Mouse (Mus musculus): ENCODE measurements around the gene Il17a. TPM values are rescaled to one million over a fixed set of nuclear protein-coding genes. Genes with fewer than 3 reads are reported as not detected.

The Il17a gene
- not detected for polyA plus RNA-seq (2015; fragmentation: Illumina TruSeq; extraction: RNeasy Lipid Tissue Mini Kit (QIAGEN cat#74804); ENCODE audit: insufficient read depth, low read depth, low replicate concordance)

GRCm38 (mm10) chr1:20730903-20731302 lies at the start of gene Il17a:
Gene Il17a, plus strand, starts transcription at chr1:20730905.

Other genes starting within 250 kb of the Il17a start
- 3.1 TPM for gene Pkhd1, start 112.8 kb upstream of the Il17a start, polyA plus RNA-seq (2015; fragmentation: Illumina TruSeq; extraction: RNeasy Lipid Tissue Mini Kit (QIAGEN cat#74804); ENCODE audit: insufficient read depth, low read depth, low replicate concordance)
- gene Il17f, start 59.7 kb downstream of the Il17a start, polyA plus RNA-seq (2015; fragmentation: Illumina TruSeq; extraction: RNeasy Lipid Tissue Mini Kit (QIAGEN cat#74804); ENCODE audit: insufficient read depth, low read depth, low replicate concordance) = not detected
- 2.4 TPM for gene Mcm3, start 89.4 kb downstream of the Il17a start, polyA plus RNA-seq (2015; fragmentation: Illumina TruSeq; extraction: RNeasy Lipid Tissue Mini Kit (QIAGEN cat#74804); ENCODE audit: insufficient read depth, low read depth, low replicate concordance)
- gene Paqr8, start 159.7 kb downstream of the Il17a start, polyA plus RNA-seq (2015; fragmentation: Illumina TruSeq; extraction: RNeasy Lipid Tissue Mini Kit (QIAGEN cat#74804); ENCODE audit: insufficient read depth, low read depth, low replicate concordance) = 0.72 TPM
- gene Efhc1, start 220.7 kb downstream of the Il17a start, polyA plus RNA-seq (2015; fragmentation: Illumina TruSeq; extraction: RNeasy Lipid Tissue Mini Kit (QIAGEN cat#74804); ENCODE audit: insufficient read depth, low read depth, low replicate concordance) = not detected

All from pancreas, adult 10 weeks (tissue).